Mouse (Mus musculus): ENCODE results near the gene Eps8l2. TPM values are rescaled to one million over a fixed set of nuclear protein-coding genes. Genes with fewer than 3 reads are reported as not detected.

The Eps8l2 gene
- polyA plus RNA-seq (2012): 0.39 and 1.3 TPM in 2 replicates

DNA sequence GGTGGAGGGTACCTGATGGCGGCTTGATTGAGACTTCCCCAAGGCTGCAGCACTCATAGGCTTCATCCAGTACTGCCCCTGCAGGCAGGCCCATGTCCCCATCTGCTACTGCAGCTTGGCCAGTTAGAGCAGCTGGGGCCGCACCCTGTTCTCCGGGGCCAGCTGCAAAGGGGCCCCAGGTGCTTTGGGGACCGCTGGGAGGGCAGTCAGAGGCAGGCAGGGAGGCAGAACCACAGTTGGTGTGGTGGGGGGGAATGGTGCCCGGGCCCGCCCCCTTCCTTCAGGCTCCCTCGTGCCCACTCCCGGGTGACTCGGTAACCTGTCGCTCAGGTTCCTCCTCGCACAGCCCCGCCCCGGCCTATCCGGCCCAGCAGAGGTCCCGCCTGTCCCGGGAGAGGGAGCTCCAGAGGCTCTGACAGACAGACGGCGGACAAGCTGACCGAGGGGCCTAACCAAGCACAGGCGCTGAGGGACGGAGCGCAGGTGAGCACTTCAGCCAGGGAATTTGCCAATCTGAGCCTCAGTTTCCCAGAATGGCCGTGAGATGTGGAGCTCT is at the start of gene Eps8l2:
Eps8l2 (plus strand) TSS at position 305 of the 556 bp plus-strand sequence.

DNA sequence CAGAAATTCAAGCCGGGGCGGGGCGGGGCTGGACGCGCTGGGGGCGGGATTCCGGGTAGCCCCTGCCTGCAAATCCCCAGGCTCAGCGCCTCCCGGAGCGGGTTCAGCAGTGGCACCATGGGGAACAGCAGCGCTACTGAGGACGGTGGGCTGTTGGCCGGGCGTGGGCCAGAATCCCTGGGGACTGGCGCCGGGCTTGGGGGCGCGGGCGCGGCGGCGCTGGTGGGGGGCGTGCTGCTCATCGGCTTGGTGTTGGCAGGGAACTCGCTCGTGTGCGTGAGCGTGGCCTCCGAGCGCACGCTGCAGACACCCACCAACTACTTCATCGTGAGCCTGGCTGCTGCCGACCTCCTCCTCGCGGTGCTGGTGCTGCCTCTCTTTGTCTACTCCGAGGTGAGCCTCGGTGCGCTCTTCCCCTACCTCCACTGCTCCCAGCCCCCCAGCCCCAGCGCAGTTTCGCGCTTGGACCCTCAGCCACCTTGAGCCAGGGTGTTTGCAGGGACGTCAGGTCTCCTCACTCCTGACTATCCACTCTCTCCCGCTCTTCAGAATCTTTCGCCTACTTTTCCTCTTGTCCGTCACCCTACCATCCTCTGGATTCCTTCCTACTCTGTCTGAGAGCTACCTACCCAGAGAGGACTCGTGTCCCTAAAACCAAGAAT is 46.6 kb upstream of the Eps8l2 start, which contains the start of gene Drd4:
Drd4 (plus strand) TSS at position 86 of the 662 bp plus-strand sequence.

DNA sequence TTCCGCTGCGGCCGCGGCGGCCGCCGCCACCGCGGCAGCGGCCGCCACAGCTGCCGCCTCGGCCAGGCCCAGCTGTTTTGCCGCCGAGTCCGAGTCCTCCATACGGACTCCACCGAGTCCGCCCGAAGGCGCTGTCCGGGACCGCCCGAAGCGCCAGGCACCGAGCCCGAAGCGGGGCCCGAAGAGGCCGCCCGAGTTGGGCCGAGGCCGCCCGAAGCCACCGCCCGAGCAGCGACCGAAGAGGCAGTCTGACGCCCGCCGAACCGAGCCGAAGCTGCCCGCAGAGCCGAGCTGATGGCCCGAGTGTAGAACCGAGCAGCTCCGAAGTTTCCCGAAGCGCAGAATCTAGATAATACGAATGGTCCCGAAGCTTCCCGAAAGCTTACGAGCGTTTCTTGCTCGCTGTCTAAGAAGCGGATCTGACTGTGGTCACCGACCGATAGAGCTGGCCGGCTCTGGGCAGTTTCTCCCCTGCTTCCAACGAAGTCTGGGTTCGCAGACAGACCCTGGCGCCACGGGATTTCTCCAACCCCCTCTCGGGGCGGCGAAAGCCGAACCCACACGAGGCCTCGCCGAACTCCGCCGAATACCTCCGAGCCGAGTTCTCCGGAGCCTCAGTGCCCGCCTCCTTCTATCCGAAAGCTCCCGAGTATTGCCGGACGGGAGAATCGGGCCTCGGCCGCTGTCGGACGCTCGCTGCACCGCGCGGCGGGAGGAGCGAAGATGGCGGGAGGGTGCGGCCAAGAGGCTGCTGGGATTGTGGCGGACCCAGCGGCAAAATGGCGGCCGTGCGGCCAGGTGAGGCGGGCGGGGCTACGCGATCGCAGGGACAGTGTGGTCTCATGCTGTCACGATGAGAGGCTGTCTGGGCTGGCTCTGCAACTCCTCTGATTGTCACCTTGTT is 11.0 kb upstream of the Eps8l2 start, which contains the start of the genes Deaf1 and Tmem80:
Deaf1 (minus strand) TSS at position 222 of the 904 bp plus-strand sequence.
Tmem80 (plus strand) TSS at position 271 of the 904 bp plus-strand sequence.

DNA sequence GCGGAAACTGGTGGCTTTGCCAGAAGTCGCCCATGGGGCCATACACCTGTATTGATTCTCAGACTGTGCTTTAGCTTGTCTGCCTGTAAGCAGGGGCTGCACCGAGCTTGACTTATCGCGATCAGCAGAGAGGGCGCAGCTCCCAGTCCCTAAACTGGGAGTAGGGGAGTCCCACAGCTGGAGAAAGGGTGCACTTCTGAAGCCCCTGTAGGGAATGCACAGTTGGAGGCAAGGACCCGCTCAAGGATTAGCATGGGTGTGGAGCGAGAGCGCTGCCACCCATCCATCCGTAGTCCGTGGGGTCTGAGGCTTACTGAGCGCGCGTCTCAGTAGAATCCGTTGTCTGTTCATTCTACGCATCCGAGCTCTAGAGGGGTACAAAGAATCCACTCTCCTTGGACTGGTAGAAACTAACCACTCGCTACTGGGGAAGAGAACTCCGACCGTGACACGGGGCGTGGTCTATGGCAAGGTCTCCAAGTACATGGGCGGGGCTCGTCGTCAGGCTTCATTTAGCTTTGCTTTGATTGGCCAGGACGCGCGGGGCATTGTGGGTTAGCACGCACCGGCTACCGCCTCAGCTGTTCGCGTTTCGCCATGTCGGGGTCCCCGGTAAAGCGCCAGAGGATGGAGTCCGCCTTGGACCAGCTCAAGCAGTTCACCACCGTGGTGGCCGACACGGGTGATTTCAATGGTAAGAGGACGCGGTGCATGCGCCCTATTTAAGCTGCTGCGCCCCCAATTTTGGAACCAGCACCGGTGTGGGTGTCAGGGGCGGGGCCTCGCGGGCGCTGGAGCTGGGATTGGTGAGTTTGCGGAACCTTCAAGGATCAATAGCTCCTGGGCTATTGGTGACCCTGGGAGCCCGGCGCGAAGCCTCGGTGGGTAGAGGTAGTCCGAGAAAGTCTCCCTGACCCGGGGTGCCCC is 53.2 kb downstream of the Eps8l2 start, which contains the start of gene Taldo1:
Taldo1 (plus strand) TSS at position 575 of the 927 bp plus-strand sequence.

Other genes starting within 250 kb of the Eps8l2 start
- 25.0 and 28.0 TPM in 2 replicates for gene Sigirr, start 238.3 kb upstream of the Eps8l2 start, polyA plus RNA-seq (2012)
- not detected in 2 replicates for gene Ano9, start 221.1 kb upstream of the Eps8l2 start, polyA plus RNA-seq (2012)
- 57.1 and 69.8 TPM in 2 replicates for gene Ptdss2, start 216.5 kb upstream of the Eps8l2 start, polyA plus RNA-seq (2012)
- 24.0 and 25.0 TPM in 2 replicates for gene Rnh1, start 166.0 kb upstream of the Eps8l2 start, polyA plus RNA-seq (2012)
- gene Hras, start 144.9 kb upstream of the Eps8l2 start, polyA plus RNA-seq (2012): 41.0 and 48.4 TPM in 2 replicates
- 6.8 and 8.0 TPM in 2 replicates for gene Lrrc56, start 144.7 kb upstream of the Eps8l2 start, polyA plus RNA-seq (2012)
- gene Lmntd2, start 124.8 kb upstream of the Eps8l2 start, polyA plus RNA-seq (2012): 0.20 and 0.49 TPM in 2 replicates
- gene Rassf7, start 123.0 kb upstream of the Eps8l2 start, polyA plus RNA-seq (2012): 13.1 and 15.1 TPM in 2 replicates
- 130 and 156 TPM in 2 replicates for gene Phrf1, start 110.1 kb upstream of the Eps8l2 start, polyA plus RNA-seq (2012)
- gene Irf7, start 72.4 kb upstream of the Eps8l2 start, polyA plus RNA-seq (2012): 47.5 and 78.3 TPM in 2 replicates
- gene Cdhr5, start 62.1 kb upstream of the Eps8l2 start, polyA plus RNA-seq (2012): 0.04 TPM in 1 of 2 replicates, not detected in the other
- not detected in 2 replicates for gene Sct, start 59.7 kb upstream of the Eps8l2 start, polyA plus RNA-seq (2012)
- gene Drd4, start 46.9 kb upstream of the Eps8l2 start, polyA plus RNA-seq (2012): 0.03 TPM in 1 of 2 replicates, not detected in the other
- 77.8 and 93.7 TPM in 2 replicates for gene Deaf1, start 11.2 kb upstream of the Eps8l2 start, polyA plus RNA-seq (2012)
- gene Tmem80, start 11.1 kb upstream of the Eps8l2 start, polyA plus RNA-seq (2012): 11.4 and 11.9 TPM in 2 replicates
- 342 and 397 TPM in 2 replicates for gene Taldo1, start 53.3 kb downstream of the Eps8l2 start, polyA plus RNA-seq (2012)
- gene Gatd1, start 75.3 kb downstream of the Eps8l2 start, polyA plus RNA-seq (2012): 8.0 and 12.4 TPM in 2 replicates
- not detected in 2 replicates for gene Cend1, start 90.6 kb downstream of the Eps8l2 start, polyA plus RNA-seq (2012)
- 79.5 and 83.9 TPM in 2 replicates for gene Slc25a22, start 99.0 kb downstream of the Eps8l2 start, polyA plus RNA-seq (2012)
- gene Pidd1, start 105.1 kb downstream of the Eps8l2 start, polyA plus RNA-seq (2012): 53.9 and 66.7 TPM in 2 replicates
- gene Rplp2, start 108.5 kb downstream of the Eps8l2 start, polyA plus RNA-seq (2012): 8,310 and 8,668 TPM in 2 replicates
- gene Pnpla2, start 116.3 kb downstream of the Eps8l2 start, polyA plus RNA-seq (2012): 168 and 188 TPM in 2 replicates
- gene Cracr2b, start 122.2 kb downstream of the Eps8l2 start, polyA plus RNA-seq (2012): 20.9 and 46.2 TPM in 2 replicates
- gene Cd151, start 128.5 kb downstream of the Eps8l2 start, polyA plus RNA-seq (2012): 19.8 and 21.9 TPM in 2 replicates
- gene Polr2l, start 136.3 kb downstream of the Eps8l2 start, polyA plus RNA-seq (2012): 70.2 and 83.1 TPM in 2 replicates
- gene Tspan4, start 136.4 kb downstream of the Eps8l2 start, polyA plus RNA-seq (2012): 27.3 and 28.2 TPM in 2 replicates
- gene Chid1, start 201.0 kb downstream of the Eps8l2 start, polyA plus RNA-seq (2012): 17.8 and 29.0 TPM in 2 replicates
- gene Ap2a2, start 223.3 kb downstream of the Eps8l2 start, polyA plus RNA-seq (2012): 25.0 and 25.3 TPM in 2 replicates

All from megakaryocyte-erythroid progenitor cell, adult 5 weeks (primary cell).